Mouse (Mus musculus) kidney, adult 8-10 months (tissue): ENCODE results near the gene Il3.

Experiments
- DNase-seq, 2 experiments: peaks; one replicate each; pipeline ENCODE4 v3.0.0; 2022

The Il3 gene

DNA sequence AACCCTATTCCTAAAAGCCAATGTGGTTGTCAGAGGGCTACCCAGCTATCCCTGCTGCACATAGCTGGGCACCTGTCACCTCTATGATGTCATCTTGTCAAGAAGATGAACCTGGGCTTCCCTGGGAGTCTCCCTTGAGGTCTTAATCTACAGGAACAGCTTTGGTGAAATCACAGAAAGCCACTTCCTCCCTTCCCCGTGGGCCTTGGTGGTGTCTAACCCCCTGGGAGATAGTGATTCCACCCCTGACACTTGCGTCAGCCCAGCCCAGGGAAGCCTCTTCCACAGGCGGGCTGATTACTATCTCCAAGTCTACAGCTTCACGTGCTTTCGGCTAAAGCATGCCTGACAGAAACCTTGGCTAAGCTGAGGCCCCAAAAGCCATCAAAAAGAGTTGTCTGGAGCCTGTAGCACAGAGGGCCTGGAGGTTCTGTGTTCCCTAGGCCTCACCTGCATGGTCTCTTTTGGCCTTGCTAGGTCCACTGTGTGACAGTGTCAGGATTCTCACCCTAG lies 4.4 kb upstream of the Il3 start:
- DNase-seq = no peak

DNA sequence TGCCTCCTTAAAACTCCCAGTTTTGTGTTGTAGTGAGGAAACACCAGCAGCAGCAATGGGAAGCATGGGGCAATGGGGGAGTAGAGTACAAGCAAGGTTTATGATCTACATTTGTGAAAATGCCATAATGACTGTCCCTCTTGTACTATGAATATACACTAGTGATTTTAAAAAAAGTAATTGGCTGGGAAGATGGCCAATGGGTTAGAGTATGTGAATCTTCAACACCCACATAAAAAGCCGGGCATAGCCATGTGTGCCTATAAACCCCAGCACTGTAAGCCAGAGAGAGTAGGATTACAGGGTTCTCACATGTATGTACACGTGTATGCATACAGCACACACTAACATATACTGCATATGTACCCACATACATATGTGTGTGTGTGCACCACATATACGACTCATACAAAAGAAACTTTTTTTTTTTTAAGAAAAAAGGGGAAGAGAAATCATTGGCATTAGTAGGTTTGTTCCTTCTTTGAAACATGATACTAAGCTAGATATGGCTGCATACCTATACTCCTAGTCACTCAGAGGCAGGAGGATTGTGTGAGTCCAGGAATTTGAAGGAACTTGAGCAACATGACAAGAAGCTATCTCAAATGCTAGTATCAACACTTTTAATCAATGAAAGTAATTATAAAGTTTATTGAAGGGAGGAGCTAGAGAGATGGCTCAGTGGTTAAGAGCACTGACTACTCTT lies 2.3 kb upstream of the Il3 start:
- DNase-seq = no peak

- DNase-seq = peak in 1 of 2 experiments; percentile 42
Observed at GRCm38 (mm10) chr11:54264542-54264941, 2.5 kb downstream of the Il3 start.

DNA sequence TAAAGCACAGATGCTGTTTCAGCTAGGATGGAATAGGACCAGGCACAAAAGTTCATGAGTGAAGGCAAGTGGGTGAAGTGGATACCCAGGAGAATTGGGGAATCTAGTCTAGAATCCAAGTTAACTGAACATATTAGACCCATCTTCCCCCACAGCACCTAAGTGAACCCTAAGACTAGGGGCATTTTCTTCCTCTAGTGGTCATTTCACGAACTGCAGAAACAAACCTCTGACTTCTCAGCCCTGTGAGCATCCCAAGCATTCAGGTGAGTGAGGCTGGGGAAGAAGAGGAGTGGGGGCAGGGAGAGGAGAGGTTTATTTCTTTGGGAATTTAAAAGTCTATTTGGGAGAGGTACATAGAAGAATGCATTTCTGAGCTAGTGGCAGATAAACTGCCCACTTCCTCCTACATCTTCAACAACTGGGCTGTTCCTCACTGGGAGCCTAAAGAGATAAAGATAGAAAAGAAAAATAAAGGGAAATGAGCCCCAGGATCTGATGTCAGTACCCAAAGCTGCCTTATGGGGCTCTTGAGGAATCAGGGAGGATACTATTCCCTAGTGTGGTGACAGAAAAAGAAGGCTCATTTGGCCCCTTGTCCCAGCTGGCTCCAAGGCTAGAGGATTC lies 3.6 kb downstream of the Il3 start:
- no peak for DNase-seq

DNA sequence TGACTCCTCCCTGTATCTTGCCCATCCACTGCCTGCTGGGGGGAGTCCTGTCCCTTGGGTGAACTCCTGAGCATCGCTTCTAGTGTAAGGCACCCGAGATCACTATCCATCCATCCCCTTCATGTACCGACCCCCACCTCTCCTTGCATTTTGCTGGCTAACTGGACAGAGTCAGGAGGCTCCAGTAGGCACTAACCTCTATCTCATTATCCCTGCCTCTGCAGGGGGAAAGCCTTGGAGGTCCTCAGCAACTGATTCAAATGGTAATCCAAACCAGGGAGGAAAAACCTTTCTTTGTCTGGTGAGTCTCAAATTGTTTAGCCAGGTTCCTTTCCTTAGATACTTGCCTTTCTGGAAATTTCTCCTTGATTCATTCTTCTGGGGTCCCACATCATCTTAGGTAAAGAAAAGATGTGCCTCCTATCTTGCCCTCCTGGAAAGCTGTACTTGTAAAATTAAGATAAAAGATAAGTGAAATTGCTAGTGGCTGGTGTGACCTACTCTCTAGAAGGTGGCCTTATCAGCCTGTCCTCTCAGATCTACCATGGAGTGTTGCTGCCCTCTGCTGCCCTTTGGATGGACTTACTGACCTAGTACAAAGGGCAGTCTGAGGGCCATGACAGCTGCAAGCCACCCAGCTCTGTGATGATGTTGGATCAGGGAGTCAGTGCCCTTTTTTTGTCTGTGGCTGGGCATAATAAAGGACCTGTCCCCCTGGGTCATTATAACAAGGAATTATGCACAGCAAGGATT lies 10.3 kb downstream of the Il3 start:
- peak; percentile 54 to 77 for DNase-seq

DNA sequence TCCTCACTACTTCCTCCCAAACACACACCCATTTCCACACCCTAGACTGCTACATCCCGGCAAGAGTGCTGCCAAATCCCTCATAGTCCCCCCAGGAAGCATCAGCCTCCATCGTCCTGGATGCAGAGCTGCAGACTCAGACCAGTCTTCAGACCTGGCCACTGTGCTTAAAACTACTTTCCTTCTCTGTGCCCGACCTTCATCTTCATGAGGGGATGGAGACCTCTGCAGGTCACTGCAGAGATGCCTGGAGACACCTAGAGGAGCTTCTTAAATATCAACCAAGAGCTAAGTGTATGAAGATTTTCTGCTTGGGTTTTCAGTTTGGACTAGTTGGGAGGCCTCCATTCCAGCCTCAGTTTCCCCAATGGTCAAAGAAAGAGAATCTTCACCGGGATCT lies 13.0 kb downstream of the Il3 start:
- no peak for DNase-seq

- no peak for DNase-seq
Observed at GRCm38 (mm10) chr11:54250575-54250974, 16.5 kb downstream of the Il3 start.

- no peak for DNase-seq
Observed at GRCm38 (mm10) chr11:54249748-54250147, 17.3 kb downstream of the Il3 start.

- DNase-seq = no peak
Observed at GRCm38 (mm10) chr11:54248940-54249717, 17.9 kb downstream of the Il3 start, which contains the start of gene Csf2. Gene Csf2, minus strand, starts transcription at chr11:54249667.

DNA sequence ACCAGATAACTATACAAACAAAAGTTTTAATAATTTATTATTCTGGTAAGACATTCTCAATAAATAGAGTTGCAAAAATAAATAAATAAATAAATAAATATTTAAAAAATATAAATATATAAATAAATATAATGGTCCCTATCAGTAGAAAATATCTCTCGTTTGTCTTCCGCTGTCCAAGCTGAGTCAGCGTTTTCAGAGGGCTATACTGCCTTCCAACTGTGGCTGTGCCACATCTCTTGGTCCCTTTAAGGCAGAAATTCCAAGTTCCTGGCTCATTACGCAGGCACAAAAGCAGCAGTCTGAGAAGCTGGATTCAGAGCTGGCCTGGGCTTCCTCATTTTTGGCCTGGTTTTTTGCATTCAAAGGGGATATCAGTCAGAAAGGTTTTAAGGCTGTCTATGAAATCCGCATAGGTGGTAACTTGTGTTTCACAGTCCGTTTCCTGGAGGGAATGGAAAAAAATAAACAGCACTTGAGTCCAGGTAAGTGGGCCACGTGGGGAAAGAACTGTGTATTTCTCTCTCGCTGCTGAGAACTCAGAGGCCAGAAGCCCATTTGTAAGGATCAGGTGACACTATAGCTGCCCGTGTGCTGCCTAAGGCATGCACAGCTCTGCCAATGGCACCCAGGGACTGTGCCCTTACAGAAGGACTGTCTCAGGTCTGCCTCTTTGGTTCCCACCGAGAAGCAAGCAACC lies 19.7 kb downstream of the Il3 start:
- DNase-seq = no peak

DNA sequence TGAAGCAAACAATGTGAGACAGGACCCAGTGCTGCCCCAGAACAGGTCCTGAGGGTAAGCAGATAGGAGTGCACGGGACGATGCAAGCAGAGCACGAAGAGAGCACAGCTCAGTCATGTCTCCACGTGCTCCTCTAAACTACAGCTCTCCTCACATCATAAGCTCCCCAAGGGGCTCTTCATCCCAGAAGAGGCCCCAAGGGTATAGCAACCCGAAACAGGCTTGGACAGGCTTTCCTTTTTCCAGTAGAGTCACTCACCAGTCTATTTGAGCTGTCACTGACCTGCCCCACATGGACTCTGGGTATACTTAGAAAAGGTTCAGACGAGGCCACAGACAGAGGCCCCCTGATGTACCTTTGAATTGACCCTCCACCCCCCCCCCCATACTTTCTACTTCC lies 22.6 kb downstream of the Il3 start:
- DNase-seq = no peak

- DNase-seq = no peak
Observed at GRCm38 (mm10) chr11:54242494-54242893, 24.6 kb downstream of the Il3 start.

GRCm38 (mm10) chr11:54236939-54237338 lies 30.1 kb downstream of the Il3 start:
- no peak for DNase-seq

DNA sequence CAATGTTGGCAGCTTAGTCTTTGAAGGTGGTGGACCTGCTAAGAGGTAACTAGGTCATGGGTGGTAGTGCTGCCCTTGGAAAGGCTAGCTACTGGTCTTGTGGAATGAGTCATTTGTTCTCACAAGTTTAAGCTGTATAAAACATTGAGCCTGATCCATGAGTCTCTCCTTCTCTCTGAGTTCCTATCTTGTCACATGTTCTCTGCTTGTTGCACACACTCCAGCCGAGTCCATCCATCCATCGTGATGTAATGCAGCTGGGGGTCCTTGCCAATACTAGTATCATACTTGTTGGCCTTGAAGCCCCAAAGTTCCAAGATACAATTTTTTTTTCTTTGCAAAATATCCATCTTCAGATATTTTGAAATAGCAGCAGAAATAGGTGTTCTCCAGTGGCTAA lies 39.6 kb downstream of the Il3 start:
- DNase-seq = no peak

GRCm38 (mm10) chr11:54224475-54224986 lies 42.5 kb downstream of the Il3 start:
- DNase-seq = no peak

GRCm38 (mm10) chr11:54223637-54224474 lies 43.2 kb downstream of the Il3 start:
- DNase-seq = no peak

DNA sequence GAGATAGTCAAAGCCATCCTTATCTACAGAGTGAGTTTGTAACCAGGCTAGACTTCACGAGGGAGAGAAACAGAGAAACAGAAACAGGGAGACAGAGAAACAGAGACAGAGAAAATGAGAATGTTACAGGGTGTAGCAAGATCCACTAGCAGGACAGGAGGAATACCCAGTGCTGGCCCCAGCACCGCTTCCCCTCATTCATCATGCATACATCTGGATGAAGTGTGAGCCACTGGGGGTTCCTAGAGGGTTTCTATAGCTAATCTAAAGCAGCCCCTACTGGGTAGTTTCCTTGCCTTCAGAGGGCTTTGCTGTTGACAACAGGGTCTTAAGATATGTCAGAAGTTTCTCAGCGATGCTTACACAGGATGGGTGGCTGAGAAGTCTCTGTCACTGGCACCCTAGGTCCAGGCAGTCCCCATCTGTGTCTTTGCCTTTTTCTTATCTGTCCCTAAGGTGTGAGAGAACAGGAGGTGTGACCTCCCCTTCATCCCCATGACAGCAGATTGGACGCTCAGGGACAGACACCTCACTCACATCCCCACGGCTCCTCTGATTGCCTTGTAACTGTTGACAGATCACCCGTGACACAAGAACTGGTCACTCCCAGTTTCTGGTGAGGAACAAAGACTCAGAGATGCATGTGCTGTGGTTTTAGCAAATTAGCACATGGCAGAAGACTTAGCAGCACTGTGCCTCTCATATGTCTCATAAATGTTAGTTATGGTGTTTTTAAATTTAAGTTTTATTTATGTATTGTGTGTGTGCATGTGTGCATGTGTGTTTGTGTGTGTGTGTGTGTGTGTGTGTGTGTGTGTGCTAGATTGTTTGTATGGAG lies 47.0 kb downstream of the Il3 start:
- no peak for DNase-seq

DNA sequence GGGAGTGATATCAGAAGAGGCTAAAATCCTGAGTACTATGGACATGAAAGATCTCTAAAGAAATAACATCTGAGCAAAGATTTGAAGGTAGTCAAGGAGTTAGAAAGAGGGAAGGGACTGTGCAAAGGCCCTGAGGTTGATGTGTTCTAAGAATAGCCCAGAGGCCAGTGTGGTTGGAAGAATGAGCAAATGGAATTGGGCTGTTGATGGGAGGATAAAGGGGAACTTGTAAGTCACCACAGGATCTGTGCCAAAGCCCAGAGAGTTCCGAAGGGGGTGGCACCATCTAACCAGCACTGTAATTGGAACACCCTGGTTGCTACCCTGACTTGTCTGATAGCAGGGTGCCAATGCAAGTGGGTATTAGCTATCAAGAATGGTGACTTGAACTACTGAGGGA lies 47.9 kb downstream of the Il3 start:
- no peak for DNase-seq

- DNase-seq = no peak
Observed at GRCm38 (mm10) chr11:54217384-54217783, 49.7 kb downstream of the Il3 start.

GRCm38 (mm10) chr11:54216091-54216490 lies 51.0 kb downstream of the Il3 start:
- no peak for DNase-seq
